Mouse (Mus musculus): Measurements from ENCODE around the gene Rmnd5a. TPM values are rescaled to one million over a fixed set of nuclear protein-coding genes. Genes with fewer than 3 reads are reported as not detected.

The Rmnd5a gene
- polyA plus RNA-seq, 1 experiment from 2014 or later = 8.6 TPM

- 88% methylated on average over 5 of the region's 5 CpGs for WGBS
- no peaks in the 10 kb centered on the region for H3K9me3 ChIP-seq (ENCODE audit: control insufficient read depth, low read length)
- H3K4me1 ChIP-seq (ENCODE audit: control insufficient read depth in 2 of 2, insufficient read depth in 2 of 2, low read length in 2 of 2) = no peaks in the 10 kb centered on the region
- no peak overlapping the region for H3K27ac ChIP-seq (replicated peaks in 1 of 2; ENCODE audit: control insufficient read depth in 1 of 2, insufficient read depth in 1 of 2, low read depth in 2 of 2, low read length in 2 of 2)
- no peak overlapping the region for H3K4me3 ChIP-seq (ENCODE audit: control insufficient read depth in 1 of 2, insufficient read depth in 1 of 2, low read depth in 1 of 2, low read length in 2 of 2)
- no peak overlapping the region for H3K9ac ChIP-seq (ENCODE audit: low read length)
- no peak overlapping the region for H3K4me2 ChIP-seq (ENCODE audit: low read length)
- ATAC-seq (ENCODE audit: insufficient number of reproducible peaks, insufficient read depth, low FRiP score, low read depth) = no peak
- H3K27me3 ChIP-seq (ENCODE audit: control insufficient read depth, insufficient read depth, low read length) = no peaks in the 10 kb centered on the region
- H3K36me3 ChIP-seq (ENCODE audit: control insufficient read depth, insufficient read depth, low read length) = no peaks in the 10 kb centered on the region
Observed at GRCm38 (mm10) chr6:71372041-71372720, 68.3 kb downstream of the Rmnd5a start.

GRCm38 (mm10) chr6:71371085-71371605, 69.3 kb downstream of the Rmnd5a start:
- no peak overlapping the region for H3K9ac ChIP-seq (ENCODE audit: low read length)
- no peak overlapping the region for H3K4me3 ChIP-seq (ENCODE audit: control insufficient read depth in 1 of 2, insufficient read depth in 1 of 2, low read depth in 1 of 2, low read length in 2 of 2)
- ATAC-seq (ENCODE audit: insufficient number of reproducible peaks, insufficient read depth, low FRiP score, low read depth) = no peak
- no peaks in the 10 kb centered on the region for H3K27me3 ChIP-seq (ENCODE audit: control insufficient read depth, insufficient read depth, low read length)
- no peak overlapping the region for H3K27ac ChIP-seq (replicated peaks in 1 of 2; ENCODE audit: control insufficient read depth in 1 of 2, insufficient read depth in 1 of 2, low read depth in 2 of 2, low read length in 2 of 2)
- no peak overlapping the region for H3K4me2 ChIP-seq (ENCODE audit: low read length)
- WGBS = 88% methylated on average over 5 of the region's 5 CpGs
- no peaks in the 10 kb centered on the region for H3K36me3 ChIP-seq (ENCODE audit: control insufficient read depth, insufficient read depth, low read length)
- H3K9me3 ChIP-seq (ENCODE audit: control insufficient read depth, low read length) = no peaks in the 10 kb centered on the region
- H3K4me1 ChIP-seq (ENCODE audit: control insufficient read depth in 2 of 2, insufficient read depth in 2 of 2, low read length in 2 of 2) = no peaks in the 10 kb centered on the region

- no peak overlapping the region for H3K4me2 ChIP-seq (ENCODE audit: low read length)
- H3K27me3 ChIP-seq (ENCODE audit: control insufficient read depth, insufficient read depth, low read length) = no peaks in the 10 kb centered on the region
- 85% methylated on average over 6 of the region's 6 CpGs for WGBS
- no peak for ATAC-seq (ENCODE audit: insufficient number of reproducible peaks, insufficient read depth, low FRiP score, low read depth)
- no peak overlapping the region for H3K9ac ChIP-seq (ENCODE audit: low read length)
- no peaks in the 10 kb centered on the region for H3K9me3 ChIP-seq (ENCODE audit: control insufficient read depth, low read length)
- H3K4me1 ChIP-seq (ENCODE audit: control insufficient read depth in 2 of 2, insufficient read depth in 2 of 2, low read length in 2 of 2) = no peaks in the 10 kb centered on the region
- H3K4me3 ChIP-seq (ENCODE audit: control insufficient read depth in 1 of 2, insufficient read depth in 1 of 2, low read depth in 1 of 2, low read length in 2 of 2) = no peak overlapping the region
- no peaks in the 10 kb centered on the region for H3K36me3 ChIP-seq (ENCODE audit: control insufficient read depth, insufficient read depth, low read length)
- no peak overlapping the region for H3K27ac ChIP-seq (replicated peaks in 1 of 2; ENCODE audit: control insufficient read depth in 1 of 2, insufficient read depth in 1 of 2, low read depth in 2 of 2, low read length in 2 of 2)
Observed at GRCm38 (mm10) chr6:71369416-71369815, 71.0 kb downstream of the Rmnd5a start.

GRCm38 (mm10) chr6:71363995-71364394, 76.4 kb downstream of the Rmnd5a start:
- H3K36me3 ChIP-seq (ENCODE audit: control insufficient read depth, insufficient read depth, low read length) = no peaks in the 10 kb centered on the region
- 73% methylated on average over 2 of the region's 2 CpGs for WGBS
- H3K4me2 ChIP-seq (ENCODE audit: low read length) = no peak overlapping the region
- ATAC-seq (ENCODE audit: insufficient number of reproducible peaks, insufficient read depth, low FRiP score, low read depth) = no peak
- peaks cover 0 to 2% of the 10 kb centered on the region in 2 experiments; a peak in 1 of 4 replicates for H3K4me1 ChIP-seq (ENCODE audit: control insufficient read depth in 2 of 2, insufficient read depth in 2 of 2, low read length in 2 of 2)
- H3K9ac ChIP-seq (ENCODE audit: low read length) = no peak overlapping the region
- no peaks in the 10 kb centered on the region for H3K27me3 ChIP-seq (ENCODE audit: control insufficient read depth, insufficient read depth, low read length)
- no peaks in the 10 kb centered on the region for H3K9me3 ChIP-seq (ENCODE audit: control insufficient read depth, low read length)
- no peak overlapping the region for H3K27ac ChIP-seq (replicated peaks in 1 of 2; ENCODE audit: control insufficient read depth in 1 of 2, insufficient read depth in 1 of 2, low read depth in 2 of 2, low read length in 2 of 2)
- no peak overlapping the region for H3K4me3 ChIP-seq (ENCODE audit: control insufficient read depth in 1 of 2, insufficient read depth in 1 of 2, low read depth in 1 of 2, low read length in 2 of 2)

GRCm38 (mm10) chr6:71361156-71361670, 79.2 kb downstream of the Rmnd5a start:
- ATAC-seq (ENCODE audit: insufficient number of reproducible peaks, insufficient read depth, low FRiP score, low read depth) = no peak
- no peak overlapping the region for H3K4me2 ChIP-seq (ENCODE audit: low read length)

GRCm38 (mm10) chr6:71360751-71361150, 79.7 kb downstream of the Rmnd5a start:
- Histone ChIP-seq H3K4me3 (ENCODE audit: control insufficient read depth in 1 of 2, insufficient read depth in 1 of 2, low read depth in 1 of 2, low read length in 2 of 2) (no peak overlapping the region), H3K9me3 (ENCODE audit: control insufficient read depth, low read length) (no peaks in the 10 kb centered on the region), H3K4me2 (ENCODE audit: low read length) (no peak overlapping the region), H3K27ac (replicated peaks in 1 of 2; ENCODE audit: control insufficient read depth in 1 of 2, insufficient read depth in 1 of 2, low read depth in 2 of 2, low read length in 2 of 2) (no peak overlapping the region), H3K4me1 (ENCODE audit: control insufficient read depth in 2 of 2, insufficient read depth in 2 of 2, low read length in 2 of 2) (peaks cover 0 to 2% of the 10 kb centered on the region in 2 experiments; a peak in 1 of 4 replicates), H3K27me3 (ENCODE audit: control insufficient read depth, insufficient read depth, low read length) (no peaks in the 10 kb centered on the region), H3K36me3 (ENCODE audit: control insufficient read depth, insufficient read depth, low read length) (no peaks in the 10 kb centered on the region), H3K9ac (ENCODE audit: low read length) (no peak overlapping the region)
- 49% methylated on average over 5 of the region's 5 CpGs for WGBS
- no peak for ATAC-seq (ENCODE audit: insufficient number of reproducible peaks, insufficient read depth, low FRiP score, low read depth)

More at GRCm38 (mm10) chr6:71361156-71361670, 79.2 kb downstream of the Rmnd5a start:
- H3K9me3 ChIP-seq (ENCODE audit: control insufficient read depth, low read length) = no peaks in the 10 kb centered on the region
- WGBS = 73% methylated on average over 10 of the region's 10 CpGs
- peaks cover 0 to 2% of the 10 kb centered on the region in 2 experiments; a peak in 1 of 4 replicates for H3K4me1 ChIP-seq (ENCODE audit: control insufficient read depth in 2 of 2, insufficient read depth in 2 of 2, low read length in 2 of 2)
- no peak overlapping the region for H3K27ac ChIP-seq (replicated peaks in 1 of 2; ENCODE audit: control insufficient read depth in 1 of 2, insufficient read depth in 1 of 2, low read depth in 2 of 2, low read length in 2 of 2)
- H3K9ac ChIP-seq (ENCODE audit: low read length) = no peak overlapping the region
- H3K27me3 ChIP-seq (ENCODE audit: control insufficient read depth, insufficient read depth, low read length) = no peaks in the 10 kb centered on the region
- H3K36me3 ChIP-seq (ENCODE audit: control insufficient read depth, insufficient read depth, low read length) = no peaks in the 10 kb centered on the region
- H3K4me3 ChIP-seq (ENCODE audit: control insufficient read depth in 1 of 2, insufficient read depth in 1 of 2, low read depth in 1 of 2, low read length in 2 of 2) = no peak overlapping the region

GRCm38 (mm10) chr6:71360221-71360620, 80.2 kb downstream of the Rmnd5a start:
- no peak for ATAC-seq (ENCODE audit: insufficient number of reproducible peaks, insufficient read depth, low FRiP score, low read depth)
- WGBS = 73% methylated on average over 4 of the region's 4 CpGs
- Histone ChIP-seq H3K4me3 (ENCODE audit: control insufficient read depth in 1 of 2, insufficient read depth in 1 of 2, low read depth in 1 of 2, low read length in 2 of 2) (no peak overlapping the region), H3K9ac (ENCODE audit: low read length) (no peak overlapping the region), H3K9me3 (ENCODE audit: control insufficient read depth, low read length) (no peaks in the 10 kb centered on the region), H3K36me3 (ENCODE audit: control insufficient read depth, insufficient read depth, low read length) (no peaks in the 10 kb centered on the region), H3K27me3 (ENCODE audit: control insufficient read depth, insufficient read depth, low read length) (no peaks in the 10 kb centered on the region), H3K4me1 (ENCODE audit: control insufficient read depth in 2 of 2, insufficient read depth in 2 of 2, low read length in 2 of 2) (peaks cover 0 to 2% of the 10 kb centered on the region in 2 experiments; a peak in 1 of 4 replicates), H3K4me2 (ENCODE audit: low read length) (no peak overlapping the region), H3K27ac (replicated peaks in 1 of 2; ENCODE audit: control insufficient read depth in 1 of 2, insufficient read depth in 1 of 2, low read depth in 2 of 2, low read length in 2 of 2) (no peak overlapping the region)
